Mouse (Mus musculus) embryo, embryonic 10 days (tissue): ENCODE data around the gene Cdh3.

Experiments used
- DNase-seq: peaks from one replicate; pipeline ENCODE4 v3.0.0-alpha.2; 2015; ENCODE audit warnings: low spot score

The Cdh3 gene

GRCm38 (mm10) chr8:106606601-106607145 is 96.0 kb downstream of the Cdh3 start:
- no peak for DNase-seq
